Mouse (Mus musculus) ES-Bruce4 (cell line): Measurements from ENCODE around the gene Sema5b. TPM values are rescaled to one million over a fixed set of nuclear protein-coding genes. Genes with fewer than 3 reads are reported as not detected.

ENCODE experiments used
- H3K27ac ChIP-seq: 2 replicates; pipeline ENCODE4 v1.5.1; 2012; ENCODE audit warnings: low read length, inconsistent platforms; ENCODE audit not compliant: insufficient read depth
- H3K27me3 ChIP-seq: 2 replicates; pipeline ENCODE4 v1.6.1; 2012; ENCODE audit warnings: mild to moderate bottlenecking, low read length, inconsistent platforms; ENCODE audit not compliant: control insufficient read depth, poor library complexity, insufficient read depth, severe bottlenecking
- H3K36me3 ChIP-seq: 2 replicates; pipeline ENCODE4 v1.6.1; 2012; ENCODE audit warnings: inconsistent platforms, mild to moderate bottlenecking, low read length, moderate library complexity; ENCODE audit not compliant: control insufficient read depth, poor library complexity, insufficient read depth, severe bottlenecking
- H3K4me1 ChIP-seq: one replicate; pipeline ENCODE4 v1.8.1; 2011; ENCODE audit warnings: low read length; ENCODE audit not compliant: control insufficient read depth, insufficient read depth
- H3K4me3 ChIP-seq: 2 replicates; pipeline ENCODE4 v1.5.1; 2011; ENCODE audit warnings: low read depth, mild to moderate bottlenecking, low read length
- H3K9ac ChIP-seq: 2 replicates; pipeline ENCODE4 v1.6.1; 2012; ENCODE audit warnings: low read depth, mild to moderate bottlenecking, inconsistent platforms; ENCODE audit not compliant: poor library complexity, severe bottlenecking
- H3K9me3 ChIP-seq: replicated peaks from 2 replicates; pipeline ENCODE4 v1.6.1; 2012; ENCODE audit warnings: mild to moderate bottlenecking, low read length, inconsistent platforms; ENCODE audit not compliant: control insufficient read depth, poor library complexity, insufficient read depth, severe bottlenecking
- CTCF ChIP-seq: IDR thresholded peaks from one replicate; pipeline ENCODE4 v1.8.1; 2011; ENCODE audit warnings: low read depth, low read length
- EP300 ChIP-seq: IDR thresholded peaks from 2 replicates; pipeline ENCODE4 v1.6.1; 2011; ENCODE audit warnings: low read depth, low read length; ENCODE audit not compliant: insufficient read depth
- POLR2A ChIP-seq: IDR thresholded peaks from one replicate; pipeline ENCODE4 v1.8.1; 2011; ENCODE audit warnings: low read length; ENCODE audit not compliant: insufficient read depth
- polyA plus RNA-seq: library from polyadenylated mRNA; stranded (reverse); fragments of >200 nt; gene quantifications from 2 replicates; pipeline ENCODE4 v1.2.4, GENCODE M21; 2011; ENCODE audit warnings: low read depth; ENCODE audit not compliant: missing spikeins, insufficient read depth, insufficient read length

The Sema5b gene
- polyA plus RNA-seq, 1 experiment = 1.6 TPM

- TF ChIP-seq CTCF (no peak), POLR2A (no peak), EP300 (no peak)
Measured at GRCm38 (mm10) chr16:35542421-35542780, 1.5 kb downstream of the Sema5b start.

GRCm38 (mm10) chr16:35545723-35546122 is 4.8 kb downstream of the Sema5b start:
- Histone ChIP-seq H3K4me1 (no peaks in the 10 kb centered on the region), H3K27ac (no peak overlapping the region), H3K9ac (no peak overlapping the region), H3K4me3 (no peak overlapping the region), H3K9me3 (no peaks in the 10 kb centered on the region), H3K36me3 (no peaks in the 10 kb centered on the region), H3K27me3 (peaks cover 9% of the 10 kb centered on the region)
- TF ChIP-seq EP300 = no peak
- TF ChIP-seq POLR2A = no peak
- TF ChIP-seq CTCF = no peak

More at GRCm38 (mm10) chr16:35542421-35542780, 1.5 kb downstream of the Sema5b start:
- Histone ChIP-seq H3K9ac (peak overlapping the region; percentile 67), H3K4me1 (no peaks in the 10 kb centered on the region), H3K9me3 (no peaks in the 10 kb centered on the region), H3K36me3 (no peaks in the 10 kb centered on the region), H3K27ac (no peak overlapping the region), H3K4me3 (peak overlapping the region; percentile 60), H3K27me3 (peaks cover 9% of the 10 kb centered on the region)

- Histone ChIP-seq H3K27ac (no peak overlapping the region), H3K4me3 (no peak overlapping the region), H3K9me3 (no peaks in the 10 kb centered on the region), H3K27me3 (no peaks in the 10 kb centered on the region), H3K36me3 (no peaks in the 10 kb centered on the region), H3K9ac (no peak overlapping the region), H3K4me1 (no peaks in the 10 kb centered on the region)
- TF ChIP-seq CTCF (no peak), EP300 (no peak), POLR2A (no peak)
Measured at GRCm38 (mm10) chr16:35547966-35548365, 7.0 kb downstream of the Sema5b start.

- no peaks in the 10 kb centered on the region for H3K36me3 ChIP-seq
- H3K27ac ChIP-seq = no peak overlapping the region
- no peaks in the 10 kb centered on the region for H3K27me3 ChIP-seq
- no peak overlapping the region for H3K9ac ChIP-seq
- no peak overlapping the region for H3K4me3 ChIP-seq
- no peak for TF ChIP-seq POLR2A
- TF ChIP-seq EP300 = no peak
- TF ChIP-seq CTCF = no peak
- H3K4me1 ChIP-seq = no peaks in the 10 kb centered on the region
- H3K9me3 ChIP-seq = no peaks in the 10 kb centered on the region
Measured at GRCm38 (mm10) chr16:35549354-35549753, 8.4 kb downstream of the Sema5b start.

- no peaks in the 10 kb centered on the region for H3K27me3 ChIP-seq
- no peak overlapping the region for H3K4me3 ChIP-seq
- no peaks in the 10 kb centered on the region for H3K9me3 ChIP-seq
- TF ChIP-seq POLR2A (no peak), EP300 (no peak), CTCF (no peak)
- no peaks in the 10 kb centered on the region for H3K4me1 ChIP-seq
- H3K9ac ChIP-seq = no peak overlapping the region
- no peak overlapping the region for H3K27ac ChIP-seq
- no peaks in the 10 kb centered on the region for H3K36me3 ChIP-seq
Measured at GRCm38 (mm10) chr16:35555596-35556482, 14.9 kb downstream of the Sema5b start.

GRCm38 (mm10) chr16:35557038-35557437 is 16.1 kb downstream of the Sema5b start:
- Histone ChIP-seq H3K4me3 (no peak overlapping the region), H3K27ac (no peak overlapping the region), H3K27me3 (no peaks in the 10 kb centered on the region), H3K36me3 (no peaks in the 10 kb centered on the region), H3K9ac (no peak overlapping the region), H3K9me3 (no peaks in the 10 kb centered on the region), H3K4me1 (no peaks in the 10 kb centered on the region)
- no peak for TF ChIP-seq POLR2A
- no peak for TF ChIP-seq EP300
- no peak for TF ChIP-seq CTCF
